Mouse (Mus musculus): Measurements from ENCODE around the gene Ermap. TPM values are rescaled to one million over a fixed set of nuclear protein-coding genes. Genes with fewer than 3 reads are reported as not detected.

Ermap gene
- polyA plus RNA-seq, 1 experiment from 2014 or later = 1.3 TPM

DNA sequence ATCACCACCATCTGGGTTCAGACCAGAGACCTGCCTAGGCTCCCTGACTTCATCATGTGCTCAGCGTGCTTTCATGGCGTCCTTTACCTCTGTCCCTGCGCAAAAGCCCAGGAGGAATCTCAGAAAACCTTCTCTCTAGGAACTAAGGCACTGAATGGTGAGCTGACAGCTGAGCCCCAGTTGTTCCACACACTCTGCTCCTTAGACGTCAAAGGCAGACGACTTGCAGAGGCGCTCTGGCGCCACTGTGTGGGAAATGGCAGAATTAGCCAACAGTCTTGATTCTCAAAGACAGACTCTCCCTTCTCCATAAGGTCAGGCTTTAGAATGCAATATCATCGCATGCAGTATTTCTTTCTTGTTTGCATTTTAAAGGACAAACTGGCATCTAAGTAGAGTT is 14.9 kb upstream of the Ermap start:
- H3K4me2 ChIP-seq = no peak overlapping the region
- no peaks in the 10 kb centered on the region for H3K27me3 ChIP-seq (replicated peaks)
- H3K9me3 ChIP-seq = no peaks in the 10 kb centered on the region
- WGBS = 17% methylated on average over 8 of the region's 8 CpGs
- no peak overlapping the region for H3K27ac ChIP-seq
- no peaks in the 10 kb centered on the region for H3K4me1 ChIP-seq
- H3K36me3 ChIP-seq (replicated peaks) = peaks cover 6% of the 10 kb centered on the region; the same call in 1 of the 2 replicates
- H3K9ac ChIP-seq = no peak overlapping the region
- H3K4me3 ChIP-seq = no peak overlapping the region
- ATAC-seq (replicated peaks) = peak; percentile 75

DNA sequence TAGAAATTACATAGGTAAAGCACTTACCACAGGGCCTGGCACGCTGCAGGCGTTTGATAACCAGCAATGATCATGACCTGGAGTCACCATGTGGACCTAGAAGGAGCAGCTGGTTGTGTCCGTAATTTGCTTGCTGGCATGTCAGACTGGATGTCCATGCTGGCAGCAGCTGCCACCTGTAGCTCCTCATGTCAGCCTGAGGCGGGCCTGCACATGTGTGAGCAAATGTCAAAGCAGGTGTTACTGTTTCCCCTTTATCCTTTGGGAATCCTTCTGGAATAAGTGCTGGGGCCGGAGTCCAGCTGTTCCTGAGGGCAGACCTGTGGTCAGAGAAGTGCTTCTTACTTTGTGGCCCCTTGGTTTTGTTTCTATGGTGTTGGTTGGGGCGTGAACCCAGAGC is 8.3 kb upstream of the Ermap start:
- 87% methylated on average over 6 of the region's 6 CpGs for WGBS
- Histone ChIP-seq H3K9me3 (no peaks in the 10 kb centered on the region), H3K4me2 (peak overlapping the region; percentile 58), H3K4me3 (no peak overlapping the region), H3K9ac (no peak overlapping the region), H3K36me3 (replicated peaks) (peaks cover 6% of the 10 kb centered on the region; the same call in 1 of the 2 replicates), H3K27me3 (replicated peaks) (no peaks in the 10 kb centered on the region), H3K27ac (no peak overlapping the region), H3K4me1 (peaks cover 21% of the 10 kb centered on the region)
- ATAC-seq (replicated peaks) = no peak

DNA sequence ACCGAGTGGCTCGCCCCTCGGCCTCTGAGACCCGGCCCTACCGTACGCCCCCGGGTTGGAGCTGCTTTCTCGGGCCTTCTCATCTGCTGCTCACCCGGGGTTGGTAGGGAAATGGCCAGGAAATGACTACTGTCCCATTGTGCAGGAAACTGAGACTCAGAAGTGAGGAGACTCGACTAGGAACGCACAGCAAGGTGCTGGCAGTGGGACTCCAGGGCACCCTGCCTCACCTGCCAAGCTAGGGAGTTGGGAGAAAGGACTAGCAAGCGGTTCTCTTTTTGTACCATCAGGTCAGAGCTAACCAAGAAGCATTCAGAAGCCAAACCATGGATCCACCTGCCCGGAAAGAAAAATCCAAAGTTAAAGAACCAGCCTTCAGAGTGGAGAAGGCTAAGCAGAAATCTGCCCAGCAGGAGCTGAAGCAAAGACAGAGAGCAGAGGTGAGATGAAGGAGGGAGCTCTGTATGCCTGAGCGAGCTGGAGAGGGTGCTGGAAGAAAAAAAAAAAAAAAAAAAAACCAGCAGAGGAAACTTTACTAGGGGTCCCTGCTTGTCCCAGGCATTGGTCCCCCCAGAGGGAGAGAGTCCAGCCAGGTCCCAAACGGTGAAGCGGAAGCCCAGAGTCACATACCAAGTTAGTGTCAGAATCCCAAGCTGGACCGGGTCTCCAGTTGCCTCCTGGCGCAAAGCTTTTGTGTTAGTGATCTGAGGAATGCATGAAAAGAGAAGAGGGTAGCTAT is 5.9 kb upstream of the Ermap start:
- 4% methylated on average over 18 of the region's 18 CpGs for WGBS
- H3K9me3 ChIP-seq = no peaks in the 10 kb centered on the region

GRCm38 (mm10) chr4:119194909-119195581 is 5.2 kb upstream of the Ermap start, which contains the start of gene Svbp:
TSS of gene Svbp (plus strand) at chr4:119195306.
- WGBS = 1% methylated on average over 43 of the region's 47 CpGs
- Histone ChIP-seq H3K4me1 (peaks cover 21% of the 10 kb centered on the region), H3K9ac (peak within 1 kb of the TSS; percentile 61), H3K27me3 (replicated peaks) (no peaks in the 10 kb centered on the region), H3K27ac (peak within 1 kb of the TSS; percentile 77), H3K9me3 (no peaks in the 10 kb centered on the region), H3K4me3 (peak within 1 kb of the TSS; percentile 56), H3K4me2 (peak within 1 kb of the TSS; percentile 58), H3K36me3 (replicated peaks) (no peaks in the 10 kb centered on the region)
- ATAC-seq (replicated peaks) = peak; percentile 89

More for the DNA sequence above, 5.9 kb upstream of the Ermap start:
- H3K4me1 ChIP-seq = peaks cover 21% of the 10 kb centered on the region
- H3K36me3 ChIP-seq (replicated peaks) = peaks cover under 1% of the 10 kb centered on the region; the same call in 1 of the 2 replicates
- peak; percentile 7 for ATAC-seq (replicated peaks)
- H3K4me3 ChIP-seq = peak overlapping the region; percentile 56
- peak overlapping the region; percentile 61 for H3K9ac ChIP-seq
- H3K27me3 ChIP-seq (replicated peaks) = no peaks in the 10 kb centered on the region
- H3K4me2 ChIP-seq = peak overlapping the region; percentile 58
- peak overlapping the region; percentile 77 for H3K27ac ChIP-seq

DNA sequence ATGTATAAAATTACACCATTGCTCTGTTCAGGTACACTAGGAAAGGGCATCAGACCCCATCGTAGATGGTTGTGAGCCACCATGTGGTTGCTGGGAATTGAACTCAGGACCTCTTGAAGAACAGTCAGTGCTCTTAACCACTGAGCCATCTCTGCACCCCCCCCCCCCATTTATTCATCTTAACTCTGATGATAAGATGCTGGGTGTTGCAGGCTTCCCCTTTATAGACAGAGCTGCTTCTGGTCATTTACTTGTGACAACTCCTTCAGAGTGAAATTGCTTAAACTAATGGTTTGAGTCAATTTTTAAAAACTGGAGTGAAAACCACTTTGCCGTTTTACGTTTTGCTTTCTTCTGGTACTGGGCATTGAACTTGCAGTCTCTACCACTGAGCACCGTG is 2.9 kb upstream of the Ermap start:
- Histone ChIP-seq H3K4me2 (no peak overlapping the region), H3K4me3 (no peak overlapping the region), H3K27me3 (replicated peaks) (no peaks in the 10 kb centered on the region), H3K9me3 (no peaks in the 10 kb centered on the region), H3K4me1 (peaks cover 9% of the 10 kb centered on the region), H3K36me3 (replicated peaks) (no peaks in the 10 kb centered on the region), H3K9ac (no peak overlapping the region), H3K27ac (no peak overlapping the region)
- ATAC-seq (replicated peaks) = no peak
- 85% methylated on average over 4 of the region's 4 CpGs for WGBS

- no peak for ATAC-seq (replicated peaks)
- no peak overlapping the region for H3K4me2 ChIP-seq
- H3K27ac ChIP-seq = no peak overlapping the region
- H3K4me1 ChIP-seq = no peaks in the 10 kb centered on the region
- H3K27me3 ChIP-seq (replicated peaks) = no peaks in the 10 kb centered on the region; the same call in 1 of the 2 replicates
- H3K9ac ChIP-seq = no peak overlapping the region
- H3K4me3 ChIP-seq = no peak overlapping the region
- WGBS = 73% methylated on average over 3 of the region's 3 CpGs
- H3K36me3 ChIP-seq (replicated peaks) = no peaks in the 10 kb centered on the region
- H3K9me3 ChIP-seq = no peaks in the 10 kb centered on the region
Measured at GRCm38 (mm10) chr4:119191273-119191672, 1.5 kb upstream of the Ermap start.

- no peak overlapping the region for H3K27ac ChIP-seq
- H3K9me3 ChIP-seq = no peaks in the 10 kb centered on the region
- WGBS = 81% methylated on average over 8 of the region's 8 CpGs
- H3K4me3 ChIP-seq = no peak overlapping the region
- no peak for ATAC-seq (replicated peaks)
- no peak overlapping the region for H3K4me2 ChIP-seq
- H3K36me3 ChIP-seq (replicated peaks) = no peaks in the 10 kb centered on the region
- no peaks in the 10 kb centered on the region; the same call in 1 of the 2 replicates for H3K27me3 ChIP-seq (replicated peaks)
- no peak overlapping the region for H3K9ac ChIP-seq
- no peaks in the 10 kb centered on the region for H3K4me1 ChIP-seq
Measured at GRCm38 (mm10) chr4:119190618-119191017, 807 bp upstream of the Ermap start.

GRCm38 (mm10) chr4:119189392-119189791 is 419 bp downstream of the Ermap start:
- Histone ChIP-seq H3K9me3 (no peaks in the 10 kb centered on the region), H3K27ac (no peak overlapping the region), H3K4me1 (no peaks in the 10 kb centered on the region), H3K27me3 (replicated peaks) (no peaks in the 10 kb centered on the region; the same call in 1 of the 2 replicates), H3K4me2 (no peak overlapping the region), H3K36me3 (replicated peaks) (no peaks in the 10 kb centered on the region), H3K4me3 (no peak overlapping the region), H3K9ac (no peak overlapping the region)
- ATAC-seq (replicated peaks) = no peak
- 33% methylated on average over 6 of the region's 6 CpGs for WGBS

DNA sequence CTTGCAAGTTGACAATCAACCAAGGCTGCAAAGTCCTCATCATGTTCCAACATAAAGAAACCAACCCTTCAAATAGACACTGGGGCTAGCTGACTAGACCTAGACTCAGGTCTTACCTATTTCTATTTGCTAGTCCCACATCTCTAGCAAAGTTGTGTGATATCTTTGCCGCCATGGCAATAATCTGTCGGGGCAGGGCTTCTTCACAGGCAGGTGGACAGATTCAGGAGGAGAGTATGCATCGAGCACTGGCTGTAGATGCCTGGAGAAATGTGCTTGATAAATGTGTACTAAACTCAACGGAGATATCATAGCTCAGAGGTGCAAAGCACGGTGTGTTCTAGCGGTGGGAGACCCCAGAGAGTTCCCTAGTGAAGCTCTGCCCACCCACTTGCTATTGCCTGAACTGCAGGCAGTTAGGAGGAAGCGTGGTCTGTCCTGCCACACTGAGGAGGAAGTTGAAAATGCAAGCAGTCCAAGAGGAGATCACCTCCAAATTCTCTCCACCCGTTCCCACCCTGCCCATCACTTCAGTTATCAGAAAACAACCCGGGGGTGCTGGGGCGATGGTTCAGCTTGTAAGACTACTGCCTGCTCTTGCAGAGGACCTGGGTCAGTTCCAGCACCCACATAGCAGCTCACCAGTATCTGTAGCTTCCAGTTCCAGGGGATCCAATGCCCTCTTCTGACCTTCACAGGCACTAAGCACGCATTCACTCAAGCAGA is 1.6 kb downstream of the Ermap start:
- ATAC-seq (replicated peaks) = no peak
- no peak overlapping the region for H3K9ac ChIP-seq
- WGBS = 58% methylated on average over 11 of the region's 11 CpGs

DNA sequence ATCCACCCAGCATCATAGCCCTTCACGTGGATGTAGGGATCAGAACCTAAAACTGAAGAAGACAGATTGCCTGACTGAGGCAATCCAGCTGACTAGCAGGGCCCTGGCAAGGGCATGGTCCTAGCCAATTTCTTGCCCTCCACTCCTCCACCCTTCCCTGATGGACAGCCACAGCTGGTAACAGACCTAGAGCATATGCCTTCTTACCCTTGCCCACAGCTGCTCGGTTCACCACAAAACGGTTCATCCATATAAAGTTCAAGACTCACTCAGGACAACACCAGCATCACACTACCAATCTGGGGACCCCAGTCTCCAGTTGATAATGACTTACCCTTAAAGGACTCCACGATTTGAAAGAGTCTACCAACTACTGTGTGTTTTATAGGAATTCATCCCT is 4.0 kb downstream of the Ermap start:
- no peak overlapping the region for H3K27ac ChIP-seq
- no peaks in the 10 kb centered on the region for H3K9me3 ChIP-seq
- no peak overlapping the region for H3K4me2 ChIP-seq
- no peaks in the 10 kb centered on the region; the same call in 1 of the 2 replicates for H3K27me3 ChIP-seq (replicated peaks)
- no peak overlapping the region for H3K9ac ChIP-seq
- no peaks in the 10 kb centered on the region for H3K36me3 ChIP-seq (replicated peaks)
- H3K4me3 ChIP-seq = no peak overlapping the region
- ATAC-seq (replicated peaks) = no peak
- H3K4me1 ChIP-seq = no peaks in the 10 kb centered on the region
- WGBS = 86% methylated on average over 4 of the region's 4 CpGs

More for the DNA sequence above, 1.6 kb downstream of the Ermap start:
- H3K9me3 ChIP-seq = no peaks in the 10 kb centered on the region
- no peaks in the 10 kb centered on the region for H3K4me1 ChIP-seq
- H3K27me3 ChIP-seq (replicated peaks) = no peaks in the 10 kb centered on the region; the same call in 1 of the 2 replicates
- H3K4me2 ChIP-seq = no peak overlapping the region
- no peak overlapping the region for H3K27ac ChIP-seq
- H3K4me3 ChIP-seq = no peak overlapping the region
- H3K36me3 ChIP-seq (replicated peaks) = no peaks in the 10 kb centered on the region

GRCm38 (mm10) chr4:119183525-119183924 is 6.3 kb downstream of the Ermap start:
- H3K4me1 ChIP-seq = no peaks in the 10 kb centered on the region
- H3K9me3 ChIP-seq = no peaks in the 10 kb centered on the region
- no peak overlapping the region for H3K9ac ChIP-seq
- H3K4me3 ChIP-seq = no peak overlapping the region
- H3K36me3 ChIP-seq (replicated peaks) = no peaks in the 10 kb centered on the region
- no peaks in the 10 kb centered on the region; the same call in 1 of the 2 replicates for H3K27me3 ChIP-seq (replicated peaks)
- WGBS = 48% methylated on average over 1 of the region's 1 CpGs
- no peak overlapping the region for H3K27ac ChIP-seq
- H3K4me2 ChIP-seq = no peak overlapping the region
- no peak for ATAC-seq (replicated peaks)

DNA sequence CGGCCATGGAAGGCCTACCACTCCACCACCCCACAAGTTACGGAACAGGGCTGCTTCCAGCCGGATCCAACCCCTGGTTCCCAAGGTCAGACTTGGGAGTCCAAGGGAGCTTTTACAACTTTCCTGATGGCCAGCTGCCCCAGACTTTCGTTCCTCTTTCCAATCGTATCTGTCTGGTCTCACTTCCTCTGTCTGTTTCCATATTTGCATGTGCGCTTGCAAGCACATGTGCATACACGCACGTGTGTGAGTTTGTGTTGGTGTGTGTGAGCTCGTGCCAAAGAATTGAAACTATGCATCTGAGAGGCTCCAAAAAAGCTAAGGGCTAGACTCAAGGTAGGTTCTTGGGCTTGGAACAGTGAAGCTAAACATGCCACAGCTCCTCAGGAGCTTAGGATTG is 8.4 kb downstream of the Ermap start:
- Histone ChIP-seq H3K9me3 (no peaks in the 10 kb centered on the region), H3K27ac (no peak overlapping the region), H3K9ac (no peak overlapping the region), H3K4me3 (no peak overlapping the region), H3K27me3 (replicated peaks) (no peaks in the 10 kb centered on the region), H3K36me3 (replicated peaks) (no peaks in the 10 kb centered on the region), H3K4me2 (no peak overlapping the region), H3K4me1 (no peaks in the 10 kb centered on the region)
- ATAC-seq (replicated peaks) = no peak
- 91% methylated on average over 9 of the region's 9 CpGs for WGBS

All from midbrain, embryonic 15.5 days (tissue).